Mouse (Mus musculus): ENCODE data around the gene Spats2. TPM values are rescaled to one million over a fixed set of nuclear protein-coding genes. Genes with fewer than 3 reads are reported as not detected.
A peak's percentile ranks its signal among the peaks of the same experiment; 100 is the strongest.

Gene Spats2
- polyA plus RNA-seq, 1 experiment = 25.4 TPM

GRCm38 (mm10) chr15:99083258-99083657, 42.5 kb upstream of the Spats2 start:
- TF ChIP-seq MYOG (IDR thresholded peaks at IDR 0.05; ENCODE audit: control insufficient read depth, extremely low read depth, insufficient read length) = no peak
- TF ChIP-seq FOSL1 (IDR thresholded peaks at IDR 0.05; ENCODE audit: insufficient read depth, low read length, poor library complexity, severe bottlenecking) = no peak
- TF ChIP-seq MYOD1 (IDR thresholded peaks at IDR 0.05; ENCODE audit: control insufficient read depth, insufficient read length, low read depth) = no peak
- no peak for TF ChIP-seq USF1 (IDR thresholded peaks at IDR 0.05; ENCODE audit: low read depth)
- TF ChIP-seq MAX (IDR thresholded peaks at IDR 0.05) = no peak
- TF ChIP-seq CTCF (IDR thresholded peaks at IDR 0.05; ENCODE audit: control insufficient read depth, insufficient read depth, insufficient read length) = no peak
- TF ChIP-seq CEBPB (IDR thresholded peaks at IDR 0.05; ENCODE audit: low read depth) = no peak
- Histone ChIP-seq H3K36me3 (ENCODE audit: control insufficient read depth, insufficient read depth) (peaks cover 54% of the 10 kb centered on the region), H3K79me2 (ENCODE audit: control insufficient read depth, insufficient read depth) (peaks cover 5% of the 10 kb centered on the region), H3ac (ENCODE audit: control insufficient read depth, insufficient read length, low read depth) (no peak overlapping the region), H3K4me3 (ENCODE audit: insufficient read depth, poor library complexity, severe bottlenecking) (no peak overlapping the region), H3K79me3 (ENCODE audit: low read depth) (no peaks in the 10 kb centered on the region), H3K27me3 (ENCODE audit: control insufficient read depth, insufficient read depth, insufficient read length) (no peaks in the 10 kb centered on the region)

GRCm38 (mm10) chr15:99083867-99084557, 41.7 kb upstream of the Spats2 start:
- H3K4me3 ChIP-seq (ENCODE audit: insufficient read depth, poor library complexity, severe bottlenecking) = no peak overlapping the region
- no peaks in the 10 kb centered on the region for H3K27me3 ChIP-seq (ENCODE audit: control insufficient read depth, insufficient read depth, insufficient read length)

DNA sequence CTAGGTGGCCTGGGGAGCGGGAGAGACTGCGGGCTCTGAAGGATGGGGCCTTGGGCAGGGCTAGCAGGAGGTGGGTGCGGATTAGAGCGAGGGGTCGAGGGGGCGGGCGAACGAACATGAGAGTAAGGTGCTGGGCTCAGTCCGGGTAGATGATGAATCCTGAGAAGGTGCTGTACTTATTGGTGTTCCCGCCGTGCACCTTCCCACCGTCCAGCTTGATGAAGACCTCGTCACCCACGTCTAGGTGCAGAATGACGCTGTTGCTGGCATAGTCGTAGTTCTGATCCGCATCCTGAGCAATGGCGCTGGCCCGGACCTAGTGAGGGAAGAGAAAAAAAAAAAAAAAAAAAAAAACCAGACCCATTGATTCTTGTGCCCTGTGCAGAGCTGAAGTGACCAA, 41.1 kb upstream of the Spats2 start:
- Histone ChIP-seq H3ac (ENCODE audit: control insufficient read depth, insufficient read length, low read depth) (no peak overlapping the region), H3K27me3 (ENCODE audit: control insufficient read depth, insufficient read depth, insufficient read length) (no peaks in the 10 kb centered on the region)

More at GRCm38 (mm10) chr15:99083867-99084557, 41.7 kb upstream of the Spats2 start:
- TF ChIP-seq MYOG (IDR thresholded peaks at IDR 0.05; ENCODE audit: control insufficient read depth, extremely low read depth, insufficient read length) = no peak
- no peak for TF ChIP-seq CEBPB (IDR thresholded peaks at IDR 0.05; ENCODE audit: low read depth)
- TF ChIP-seq FOSL1 (IDR thresholded peaks at IDR 0.05; ENCODE audit: insufficient read depth, low read length, poor library complexity, severe bottlenecking) = no peak
- TF ChIP-seq USF1 (IDR thresholded peaks at IDR 0.05; ENCODE audit: low read depth) = no peak
- no peak for TF ChIP-seq MYOD1 (IDR thresholded peaks at IDR 0.05; ENCODE audit: control insufficient read depth, insufficient read length, low read depth)
- no peak for TF ChIP-seq MAX (IDR thresholded peaks at IDR 0.05)
- no peak for TF ChIP-seq CTCF (IDR thresholded peaks at IDR 0.05; ENCODE audit: control insufficient read depth, insufficient read depth, insufficient read length)
- H3K79me3 ChIP-seq (ENCODE audit: low read depth) = no peaks in the 10 kb centered on the region
- peaks cover 47% of the 10 kb centered on the region for H3K36me3 ChIP-seq (ENCODE audit: control insufficient read depth, insufficient read depth)
- H3K79me2 ChIP-seq (ENCODE audit: control insufficient read depth, insufficient read depth) = no peaks in the 10 kb centered on the region
- H3ac ChIP-seq (ENCODE audit: control insufficient read depth, insufficient read length, low read depth) = no peak overlapping the region

GRCm38 (mm10) chr15:99085997-99086396, 39.7 kb upstream of the Spats2 start:
- no peak for TF ChIP-seq CEBPB (IDR thresholded peaks at IDR 0.05; ENCODE audit: low read depth)
- TF ChIP-seq FOSL1 (IDR thresholded peaks at IDR 0.05; ENCODE audit: insufficient read depth, low read length, poor library complexity, severe bottlenecking) = no peak
- no peak for TF ChIP-seq MYOD1 (IDR thresholded peaks at IDR 0.05; ENCODE audit: control insufficient read depth, insufficient read length, low read depth)
- no peak for TF ChIP-seq CTCF (IDR thresholded peaks at IDR 0.05; ENCODE audit: control insufficient read depth, insufficient read depth, insufficient read length)
- TF ChIP-seq MAX (IDR thresholded peaks at IDR 0.05) = no peak
- TF ChIP-seq MYOG (IDR thresholded peaks at IDR 0.05; ENCODE audit: control insufficient read depth, extremely low read depth, insufficient read length) = no peak
- TF ChIP-seq USF1 (IDR thresholded peaks at IDR 0.05; ENCODE audit: low read depth) = no peak
- no peaks in the 10 kb centered on the region for H3K79me2 ChIP-seq (ENCODE audit: control insufficient read depth, insufficient read depth)
- H3ac ChIP-seq (ENCODE audit: control insufficient read depth, insufficient read length, low read depth) = no peak overlapping the region
- H3K27me3 ChIP-seq (ENCODE audit: control insufficient read depth, insufficient read depth, insufficient read length) = no peaks in the 10 kb centered on the region
- H3K36me3 ChIP-seq (ENCODE audit: control insufficient read depth, insufficient read depth) = peaks cover 28% of the 10 kb centered on the region
- H3K79me3 ChIP-seq (ENCODE audit: low read depth) = no peaks in the 10 kb centered on the region
- no peak overlapping the region for H3K4me3 ChIP-seq (ENCODE audit: insufficient read depth, poor library complexity, severe bottlenecking)

More for the DNA sequence above, 41.1 kb upstream of the Spats2 start:
- Histone ChIP-seq H3K79me3 (ENCODE audit: low read depth) (no peaks in the 10 kb centered on the region), H3K4me3 (ENCODE audit: insufficient read depth, poor library complexity, severe bottlenecking) (no peak overlapping the region), H3K79me2 (ENCODE audit: control insufficient read depth, insufficient read depth) (no peaks in the 10 kb centered on the region), H3K36me3 (ENCODE audit: control insufficient read depth, insufficient read depth) (peaks cover 41% of the 10 kb centered on the region)
- no peak for TF ChIP-seq CEBPB (IDR thresholded peaks at IDR 0.05; ENCODE audit: low read depth)
- TF ChIP-seq CTCF (IDR thresholded peaks at IDR 0.05; ENCODE audit: control insufficient read depth, insufficient read depth, insufficient read length) = no peak
- TF ChIP-seq FOSL1 (IDR thresholded peaks at IDR 0.05; ENCODE audit: insufficient read depth, low read length, poor library complexity, severe bottlenecking) = no peak
- no peak for TF ChIP-seq MYOD1 (IDR thresholded peaks at IDR 0.05; ENCODE audit: control insufficient read depth, insufficient read length, low read depth)
- TF ChIP-seq USF1 (IDR thresholded peaks at IDR 0.05; ENCODE audit: low read depth) = no peak
- TF ChIP-seq MAX (IDR thresholded peaks at IDR 0.05) = no peak
- no peak for TF ChIP-seq MYOG (IDR thresholded peaks at IDR 0.05; ENCODE audit: control insufficient read depth, extremely low read depth, insufficient read length)

GRCm38 (mm10) chr15:99087253-99088075, 38.3 kb upstream of the Spats2 start, which contains the start of gene C1ql4:
TSS of gene C1ql4 (minus strand) at chr15:99087817.
- no peaks in the 10 kb centered on the region for H3K79me3 ChIP-seq (ENCODE audit: low read depth)
- no peak for TF ChIP-seq CTCF (IDR thresholded peaks at IDR 0.05; ENCODE audit: control insufficient read depth, insufficient read depth, insufficient read length)
- H3K36me3 ChIP-seq (ENCODE audit: control insufficient read depth, insufficient read depth) = peaks cover 19% of the 10 kb centered on the region
- no peaks in the 10 kb centered on the region for H3K79me2 ChIP-seq (ENCODE audit: control insufficient read depth, insufficient read depth)
- H3ac ChIP-seq (ENCODE audit: control insufficient read depth, insufficient read length, low read depth) = peak within 1 kb of the TSS; percentile 21
- H3K4me3 ChIP-seq (ENCODE audit: insufficient read depth, poor library complexity, severe bottlenecking) = no peak within 1 kb of the TSS
- H3K27me3 ChIP-seq (ENCODE audit: control insufficient read depth, insufficient read depth, insufficient read length) = no peaks in the 10 kb centered on the region

Measured in C2C12 (cell line).